Mouse (Mus musculus) kidney, embryonic 16.5 days (tissue): Measurements from ENCODE around the gene Eif3k. TPM values are rescaled to one million over a fixed set of nuclear protein-coding genes. Genes with fewer than 3 reads are reported as not detected.

Experiments used
- ATAC-seq: fragments of 200-750 bp; cut with Nextera tagmentation; 2 replicates; pipeline ENCODE4 v1.8.0; 2017; ENCODE audit warnings: moderate TSS enrichment; ENCODE audit not compliant: low FRiP score, low TSS enrichment
- H3K27ac ChIP-seq: fragments of 300-500 bp; sonication (generic); 2 replicates; pipeline ENCODE4 v1.5.1; 2014; ENCODE audit warnings: low read length
- H3K27me3 ChIP-seq: fragments of 300-500 bp; sonication (generic); 2 replicates; pipeline ENCODE4 v1.6.1; 2014; ENCODE audit warnings: low read length, control low read depth, mixed read lengths; ENCODE audit not compliant: insufficient read depth
- H3K36me3 ChIP-seq: fragments of 300-500 bp; sonication (generic); 2 replicates; pipeline ENCODE4 v1.6.1; 2014; ENCODE audit warnings: low read length, control low read depth, mixed read lengths; ENCODE audit not compliant: insufficient read depth
- H3K4me1 ChIP-seq: fragments of 300-500 bp; sonication (generic); 2 replicates; pipeline ENCODE4 v1.6.1; 2014; ENCODE audit warnings: low read length, control low read depth, mixed read lengths; ENCODE audit not compliant: insufficient read depth
- H3K4me2 ChIP-seq: fragments of 300-500 bp; sonication (generic); replicated peaks from 2 replicates; pipeline ENCODE4 v1.6.1; 2014; ENCODE audit warnings: low read depth, low read length
- H3K4me3 ChIP-seq: fragments of 300-500 bp; sonication (generic); 2 replicates; pipeline ENCODE4 v1.5.1; 2014; ENCODE audit warnings: mild to moderate bottlenecking, low read length
- H3K9ac ChIP-seq: fragments of 300-500 bp; sonication (generic); replicated peaks from 2 replicates; pipeline ENCODE4 v1.6.1; 2014; ENCODE audit warnings: low read length
- H3K9me3 ChIP-seq: fragments of 300-500 bp; sonication (generic); 2 replicates; pipeline ENCODE4 v1.6.1; 2016; ENCODE audit warnings: low read length, control low read depth
- WGBS: fragments of 180-500 bp; shearing (Covaris S2); extraction: QIAGEN DNeasy Blood & Tissue Kit; methylation state at CpG from one replicate; pipeline ENCODE4 v1.1.7; 2014; 5-methylcytosine and 5-hydroxymethylcytosine counted together
- polyA plus RNA-seq: library from polyadenylated mRNA; unstranded; fragments of >200 nt; fragmentation: Nextera tagmentation; extraction: Ambion mirVana; gene quantifications from 2 replicates; pipeline ENCODE4 v1.2.1, GENCODE M21; 2015

Gene Eif3k
- polyA plus RNA-seq, 1 experiment from 2014 or later, result 407 TPM

DNA sequence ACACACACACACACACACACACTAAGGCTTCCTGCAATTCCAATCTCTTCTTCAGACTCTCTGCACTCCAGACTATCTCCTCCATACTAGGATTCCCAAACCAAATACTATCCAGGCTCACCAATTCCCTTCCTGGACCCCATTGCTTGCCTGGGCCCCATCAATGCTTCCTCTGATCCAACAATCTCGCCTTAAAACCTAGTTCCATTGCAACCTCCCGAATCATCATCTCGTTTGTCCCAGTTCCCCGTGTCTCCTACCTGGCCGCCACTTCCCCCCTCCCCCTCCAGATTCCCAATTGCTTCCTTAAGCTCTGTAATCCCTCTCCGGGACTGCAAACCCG lies 20.1 kb downstream of the Eif3k start:
- Histone ChIP-seq H3K27ac (peak overlapping the region; percentile 88), H3K4me1 (peaks cover 54% of the 10 kb centered on the region), H3K9me3 (no peaks in the 10 kb centered on the region), H3K4me3 (peak overlapping the region; percentile 98), H3K27me3 (no peaks in the 10 kb centered on the region), H3K4me2 (peak overlapping the region; percentile 64), H3K36me3 (no peaks in the 10 kb centered on the region), H3K9ac (peak overlapping the region; percentile 98)
- ATAC-seq, result no peak
- under 1% methylated on average over 7 of the region's 7 CpGs for WGBS

GRCm38 (mm10) chr7:28960354-28961046 lies 21.2 kb downstream of the Eif3k start:
- peak overlapping the region; percentile 64 for H3K4me2 ChIP-seq
- WGBS, result 12% methylated on average over 9 of the region's 9 CpGs
- no peaks in the 10 kb centered on the region for H3K27me3 ChIP-seq
- peak overlapping the region; percentile 77 for H3K27ac ChIP-seq
- H3K9ac ChIP-seq, result peak overlapping the region; percentile 98
- peaks cover 64% of the 10 kb centered on the region for H3K4me1 ChIP-seq
- ATAC-seq, result no peak
- H3K36me3 ChIP-seq, result no peaks in the 10 kb centered on the region
- H3K9me3 ChIP-seq, result no peaks in the 10 kb centered on the region
- peak overlapping the region; percentile 98 for H3K4me3 ChIP-seq

DNA sequence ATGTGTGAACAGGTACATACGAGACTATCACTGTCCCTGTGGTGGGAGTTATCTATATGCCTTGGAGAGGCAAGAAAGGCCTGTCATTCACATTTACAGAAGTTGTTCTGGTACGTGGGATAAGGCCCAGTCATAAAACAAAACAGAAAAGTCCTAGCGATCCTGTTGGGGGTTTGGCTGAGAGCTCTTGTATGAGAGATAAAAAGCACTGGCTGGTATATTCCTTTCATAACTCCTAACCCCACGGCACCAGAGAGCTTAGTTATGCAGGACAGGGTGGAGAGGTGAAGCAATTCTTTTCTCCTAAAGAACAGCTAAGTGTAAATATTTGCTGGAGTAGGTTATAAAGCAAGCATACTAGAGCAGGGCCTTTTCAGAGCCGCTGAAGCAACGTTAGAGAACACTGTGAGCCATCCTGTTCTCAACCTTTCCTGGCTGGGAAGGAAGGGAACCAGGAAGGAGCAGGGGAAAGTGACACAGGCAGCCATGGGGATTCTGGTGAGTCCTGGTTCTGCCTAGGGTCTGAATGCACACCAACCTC lies 22.1 kb downstream of the Eif3k start:
- Histone ChIP-seq H3K36me3 (no peaks in the 10 kb centered on the region), H3K9me3 (no peaks in the 10 kb centered on the region), H3K4me2 (peak overlapping the region; percentile 64), H3K27me3 (no peaks in the 10 kb centered on the region), H3K9ac (peak overlapping the region; percentile 98), H3K27ac (peak overlapping the region; percentile 77), H3K4me3 (peak overlapping the region; percentile 98), H3K4me1 (peaks cover 69% of the 10 kb centered on the region)
- no peak for ATAC-seq
- 19% methylated on average over 6 of the region's 6 CpGs for WGBS

GRCm38 (mm10) chr7:28958770-28959169 lies 22.9 kb downstream of the Eif3k start:
- no peaks in the 10 kb centered on the region for H3K36me3 ChIP-seq
- no peaks in the 10 kb centered on the region for H3K27me3 ChIP-seq
- WGBS, result 11% methylated on average over 1 of the region's 1 CpGs
- peak overlapping the region; percentile 64 for H3K4me2 ChIP-seq
- H3K9ac ChIP-seq, result peak overlapping the region; percentile 25; the same call in 1 of the 2 replicates
- H3K4me3 ChIP-seq, result peak overlapping the region; percentile 98
- no peaks in the 10 kb centered on the region for H3K9me3 ChIP-seq
- peaks cover 73% of the 10 kb centered on the region for H3K4me1 ChIP-seq
- ATAC-seq, result no peak
- peak overlapping the region; percentile 77 for H3K27ac ChIP-seq

- H3K4me1 ChIP-seq, result peaks cover 74% of the 10 kb centered on the region
- no peak overlapping the region for H3K4me3 ChIP-seq
- H3K9me3 ChIP-seq, result no peaks in the 10 kb centered on the region
- no peaks in the 10 kb centered on the region for H3K36me3 ChIP-seq
- H3K9ac ChIP-seq, result no peak overlapping the region
- no peaks in the 10 kb centered on the region for H3K27me3 ChIP-seq
- ATAC-seq, result no peak
- WGBS, result 41% methylated on average over 1 of the region's 1 CpGs
- H3K4me2 ChIP-seq, result peak overlapping the region; percentile 64; the same call in 1 of the 2 replicates
- peak overlapping the region; percentile 35; the same call in 1 of the 2 replicates for H3K27ac ChIP-seq
Measured at GRCm38 (mm10) chr7:28957997-28958725, 23.5 kb downstream of the Eif3k start.

GRCm38 (mm10) chr7:28957286-28957685 lies 24.4 kb downstream of the Eif3k start:
- Histone ChIP-seq H3K4me2 (no peak overlapping the region), H3K36me3 (no peaks in the 10 kb centered on the region), H3K9me3 (no peaks in the 10 kb centered on the region), H3K4me1 (peaks cover 81% of the 10 kb centered on the region), H3K4me3 (no peak overlapping the region), H3K27ac (0 out of 2 replicates have a peak overlapping the region, but pooled peaks have one; percentile 16), H3K9ac (no peak overlapping the region), H3K27me3 (no peaks in the 10 kb centered on the region)
- WGBS, result 61% methylated on average over 6 of the region's 6 CpGs
- ATAC-seq, result no peak

- H3K9ac ChIP-seq, result no peak overlapping the region
- H3K27ac ChIP-seq, result no peak overlapping the region
- WGBS, result 89% methylated on average over 1 of the region's 1 CpGs
- no peaks in the 10 kb centered on the region for H3K9me3 ChIP-seq
- H3K4me1 ChIP-seq, result peaks cover 91% of the 10 kb centered on the region
- no peaks in the 10 kb centered on the region for H3K27me3 ChIP-seq
- no peak for ATAC-seq
- no peak overlapping the region for H3K4me2 ChIP-seq
- H3K36me3 ChIP-seq, result no peaks in the 10 kb centered on the region
- H3K4me3 ChIP-seq, result no peak overlapping the region
Measured at GRCm38 (mm10) chr7:28956270-28956669, 25.4 kb downstream of the Eif3k start.

GRCm38 (mm10) chr7:28955295-28955897 lies 26.3 kb downstream of the Eif3k start:
- no peak overlapping the region for H3K4me2 ChIP-seq
- peak overlapping the region; percentile 39; the same call in 1 of the 2 replicates for H3K27ac ChIP-seq
- no peak overlapping the region for H3K9ac ChIP-seq
- ATAC-seq, result no peak
- H3K9me3 ChIP-seq, result no peaks in the 10 kb centered on the region
- H3K4me1 ChIP-seq, result peaks cover 91% of the 10 kb centered on the region
- H3K36me3 ChIP-seq, result no peaks in the 10 kb centered on the region
- no peak overlapping the region for H3K4me3 ChIP-seq
- WGBS, result 54% methylated on average over 5 of the region's 5 CpGs
- no peaks in the 10 kb centered on the region for H3K27me3 ChIP-seq

GRCm38 (mm10) chr7:28954773-28955172 lies 26.9 kb downstream of the Eif3k start:
- Histone ChIP-seq H3K9ac (no peak overlapping the region), H3K9me3 (no peaks in the 10 kb centered on the region), H3K27me3 (no peaks in the 10 kb centered on the region), H3K4me2 (no peak overlapping the region), H3K4me1 (peaks cover 91% of the 10 kb centered on the region), H3K27ac (peak overlapping the region; percentile 39; the same call in 1 of the 2 replicates), H3K4me3 (no peak overlapping the region), H3K36me3 (no peaks in the 10 kb centered on the region)
- WGBS, result 82% methylated on average over 4 of the region's 4 CpGs
- no peak for ATAC-seq
